Mouse (Mus musculus) embryonic facial prominence, embryonic 10.5 days (tissue): ENCODE data around the gene Amdhd2. TPM values are rescaled to one million over a fixed set of nuclear protein-coding genes. Genes with fewer than 3 reads are reported as not detected.
"Not testable (repeated sequence)": the region's sequence is repeated elsewhere in the genome, so short reads cannot be mapped to it uniquely, and the experiment has no call there.

Experiments
- DNase-seq: peaks from one replicate; pipeline ENCODE4 v3.0.0-alpha.2; 2017; ENCODE audit warnings: low spot score
- H3K27ac ChIP-seq: fragments of 300-500 bp; sonication (generic); replicated peaks from 2 replicates; pipeline ENCODE4 v1.5.1; 2016; ENCODE audit warnings: mild to moderate bottlenecking
- H3K27me3 ChIP-seq: fragments of 300-500 bp; sonication (generic); replicated peaks from 2 replicates; pipeline ENCODE4 v1.6.1; 2016; ENCODE audit warnings: low read depth, mild to moderate bottlenecking; ENCODE audit not compliant: poor library complexity, severe bottlenecking
- H3K36me3 ChIP-seq: fragments of 300-500 bp; sonication (generic); replicated peaks from 2 replicates; pipeline ENCODE4 v1.6.1; 2016; ENCODE audit warnings: mild to moderate bottlenecking, moderate library complexity
- H3K4me1 ChIP-seq: fragments of 300-500 bp; sonication (generic); 2 replicates; pipeline ENCODE4 v1.6.1; 2016
- H3K4me3 ChIP-seq: fragments of 300-500 bp; sonication (generic); 2 replicates; pipeline ENCODE4 v1.5.1; 2016; ENCODE audit warnings: mild to moderate bottlenecking, moderate library complexity
- H3K9me3 ChIP-seq: fragments of 300-500 bp; sonication (generic); 2 replicates; pipeline ENCODE4 v1.6.1; 2016; ENCODE audit warnings: mild to moderate bottlenecking
- WGBS: fragments of 180-500 bp; shearing (Covaris S2); methylation state at CpG from one replicate; pipeline ENCODE4 v1.1.7; 2016; 5-methylcytosine and 5-hydroxymethylcytosine counted together
- polyA plus RNA-seq: library from polyadenylated mRNA; unstranded; fragments of >200 nt; fragmentation: Nextera tagmentation; extraction: Ambion mirVana; gene quantifications from 2 replicates; pipeline ENCODE4 v1.2.1, GENCODE M21; 2016

Amdhd2 gene
- polyA plus RNA-seq, 1 experiment from 2014 or later = 50.0 TPM

DNA sequence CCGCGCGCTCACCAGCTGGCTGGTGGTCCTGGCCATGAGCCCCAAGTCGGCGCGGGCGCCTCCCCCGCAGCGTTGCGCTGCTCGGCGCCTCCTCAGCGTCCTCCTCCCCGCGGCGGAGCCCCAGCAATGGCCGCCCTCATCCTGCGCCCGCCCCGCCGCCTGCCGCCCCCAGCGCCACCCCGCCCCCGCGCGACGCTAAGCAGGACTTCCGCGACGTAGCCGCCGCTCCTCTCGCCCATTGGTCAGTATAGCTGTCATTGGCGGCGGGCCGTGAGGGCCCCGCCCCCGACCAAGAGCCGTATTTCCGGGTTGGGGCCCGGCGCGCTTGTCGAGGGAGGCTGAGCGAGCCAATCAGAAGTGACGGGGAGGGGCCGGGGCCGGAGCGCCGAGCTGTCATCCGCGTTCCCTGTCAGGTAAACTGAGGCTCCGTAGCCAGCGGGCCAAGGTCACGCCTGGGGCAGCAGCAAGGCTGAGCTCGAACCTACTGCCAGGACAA lies 22.1 kb downstream of the Amdhd2 start:
- Histone ChIP-seq H3K4me3 (peak overlapping the region; percentile 96), H3K36me3 (0 out of 2 replicates have a peak, but pooled peaks cover 2% of the 10 kb centered on the region), H3K9me3 (no peaks in the 10 kb centered on the region), H3K4me1 (peaks cover 23% of the 10 kb centered on the region), H3K27ac (peak overlapping the region; percentile 93), H3K27me3 (no peaks in the 10 kb centered on the region)
- WGBS = under 1% methylated on average over 57 of the region's 57 CpGs
- DNase-seq = peak; percentile 98

- H3K27ac ChIP-seq = peak overlapping the region; percentile 93
- 0 out of 2 replicates have a peak, but pooled peaks cover 2% of the 10 kb centered on the region for H3K36me3 ChIP-seq
- no peaks in the 10 kb centered on the region for H3K9me3 ChIP-seq
- peaks cover 23% of the 10 kb centered on the region for H3K4me1 ChIP-seq
- no peaks in the 10 kb centered on the region for H3K27me3 ChIP-seq
- peak; percentile 46 for DNase-seq
- peak overlapping the region; percentile 96 for H3K4me3 ChIP-seq
- under 1% methylated on average over 43 of the region's 43 CpGs for WGBS
These were observed 22.6 kb downstream of the Amdhd2 start for GRCm38 (mm10) chr17:24140845-24141424.

DNA sequence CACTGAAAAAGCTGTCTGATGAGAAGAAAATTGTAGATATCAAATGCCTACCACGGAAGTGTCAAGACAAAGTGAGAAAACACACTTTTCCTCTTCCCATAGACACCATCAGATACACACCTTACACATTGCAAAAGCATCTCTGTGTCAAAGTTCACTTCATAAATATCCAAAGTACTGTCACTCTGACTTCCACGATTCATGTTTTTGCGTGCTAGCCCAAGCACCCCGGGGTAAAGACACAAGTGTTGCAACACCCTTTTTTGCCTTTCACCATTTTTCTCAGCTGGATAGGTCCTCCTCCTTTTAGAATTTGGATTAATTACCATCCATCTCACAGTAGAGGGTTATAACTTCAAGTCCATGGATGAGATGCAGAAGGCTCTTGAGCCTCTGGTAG lies 23.6 kb downstream of the Amdhd2 start:
- Histone ChIP-seq H3K27me3 (no peaks in the 10 kb centered on the region), H3K27ac (no peak overlapping the region), H3K4me3 (peak overlapping the region; percentile 96), H3K36me3 (0 out of 2 replicates have a peak, but pooled peaks cover 2% of the 10 kb centered on the region), H3K9me3 (no peaks in the 10 kb centered on the region), H3K4me1 (peaks cover 23% of the 10 kb centered on the region)
- no peak for DNase-seq
- 95% methylated on average over 4 of the region's 4 CpGs for WGBS

DNA sequence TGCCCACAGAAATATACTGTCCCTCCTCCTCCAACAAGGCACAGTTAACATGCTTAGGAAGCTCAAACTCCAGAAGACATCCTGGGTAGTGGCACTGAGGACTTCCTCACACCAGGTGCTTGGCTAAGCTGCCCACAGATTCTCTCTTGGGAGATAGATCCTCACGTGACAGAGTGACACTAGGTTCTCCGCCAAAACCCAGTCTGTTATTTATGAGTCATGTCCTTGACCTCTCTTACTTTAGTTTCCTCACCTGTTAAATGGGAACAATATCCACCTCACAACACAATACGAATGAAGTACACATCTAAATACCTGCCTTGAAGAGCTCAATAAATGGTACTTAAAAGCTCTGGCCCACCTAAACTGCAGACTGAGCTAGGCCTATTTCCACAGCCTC lies 24.3 kb downstream of the Amdhd2 start:
- Histone ChIP-seq H3K4me1 (peaks cover 23% of the 10 kb centered on the region), H3K27me3 (no peaks in the 10 kb centered on the region), H3K27ac (no peak overlapping the region), H3K36me3 (0 out of 2 replicates have a peak, but pooled peaks cover 2% of the 10 kb centered on the region), H3K9me3 (no peaks in the 10 kb centered on the region), H3K4me3 (no peak overlapping the region)
- DNase-seq = no peak
- WGBS = 87% methylated on average over 3 of the region's 3 CpGs

GRCm38 (mm10) chr17:24137226-24137880 lies 26.2 kb downstream of the Amdhd2 start:
- peaks cover 23% of the 10 kb centered on the region for H3K4me1 ChIP-seq
- no peaks in the 10 kb centered on the region for H3K9me3 ChIP-seq
- WGBS = 91% methylated on average over 2 of the region's 2 CpGs

DNA sequence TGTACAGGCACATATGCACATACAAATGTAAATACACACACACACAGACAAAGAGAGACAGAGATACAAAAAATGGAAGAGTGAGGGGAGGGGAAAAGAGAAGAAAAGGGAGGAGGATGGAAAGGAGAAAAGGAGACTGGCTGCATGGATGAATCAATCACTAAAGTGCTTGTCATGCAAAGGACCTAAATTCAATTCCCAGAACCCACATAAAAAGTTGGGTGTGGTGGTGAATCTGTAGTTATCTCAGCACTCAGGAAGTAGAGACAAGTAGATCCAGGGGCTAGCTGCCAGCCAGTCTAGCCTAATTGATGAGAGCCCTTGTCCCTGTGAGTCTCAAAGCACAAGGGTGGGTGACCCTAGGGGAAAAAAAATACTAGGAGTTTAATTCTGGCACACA lies 29.5 kb downstream of the Amdhd2 start:
- Histone ChIP-seq H3K9me3 (no peaks in the 10 kb centered on the region), H3K27me3 (no peaks in the 10 kb centered on the region), H3K27ac (no peak overlapping the region), H3K36me3 (peaks cover 8% of the 10 kb centered on the region), H3K4me3 (no peak overlapping the region), H3K4me1 (no peaks in the 10 kb centered on the region)
- DNase-seq = no peak

More at GRCm38 (mm10) chr17:24137226-24137880, 26.2 kb downstream of the Amdhd2 start:
- no peak for DNase-seq
- Histone ChIP-seq H3K27ac (no peak overlapping the region), H3K4me3 (no peak overlapping the region), H3K27me3 (no peaks in the 10 kb centered on the region), H3K36me3 (peaks cover 8% of the 10 kb centered on the region)

- not testable (repeated sequence) for H3K27ac ChIP-seq, H3K4me1 ChIP-seq, H3K27me3 ChIP-seq, DNase-seq, H3K9me3 ChIP-seq, H3K36me3 ChIP-seq, H3K4me3 ChIP-seq
- WGBS = 89% methylated on average over 4 of the region's 4 CpGs
These were observed 30.6 kb downstream of the Amdhd2 start for GRCm38 (mm10) chr17:24132919-24133318.

DNA sequence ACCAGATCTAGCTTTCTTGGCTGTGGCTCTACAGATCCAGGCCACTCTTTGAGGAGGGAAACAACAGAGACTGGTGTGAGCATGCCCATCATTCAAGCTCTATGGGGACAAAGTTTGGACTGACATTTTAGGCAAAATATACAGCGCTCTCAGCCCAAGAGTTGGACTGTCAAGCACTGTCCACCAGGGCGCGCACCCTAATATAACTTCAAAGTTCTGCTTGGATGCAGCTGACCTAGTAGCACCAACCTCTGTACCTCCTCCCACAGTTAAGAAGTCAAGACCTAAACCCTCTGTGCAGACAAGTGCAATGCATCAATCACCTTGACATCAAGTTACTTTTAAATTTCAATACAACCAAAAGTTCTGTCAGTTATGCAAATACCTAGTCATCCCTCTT lies 32.0 kb downstream of the Amdhd2 start:
- peaks cover 6% of the 10 kb centered on the region for H3K36me3 ChIP-seq
- no peaks in the 10 kb centered on the region for H3K4me1 ChIP-seq
- WGBS = 87% methylated on average over 3 of the region's 3 CpGs
- H3K27me3 ChIP-seq = no peaks in the 10 kb centered on the region
- H3K4me3 ChIP-seq = no peak overlapping the region
- no peak overlapping the region for H3K27ac ChIP-seq
- no peak for DNase-seq
- H3K9me3 ChIP-seq = no peaks in the 10 kb centered on the region

DNA sequence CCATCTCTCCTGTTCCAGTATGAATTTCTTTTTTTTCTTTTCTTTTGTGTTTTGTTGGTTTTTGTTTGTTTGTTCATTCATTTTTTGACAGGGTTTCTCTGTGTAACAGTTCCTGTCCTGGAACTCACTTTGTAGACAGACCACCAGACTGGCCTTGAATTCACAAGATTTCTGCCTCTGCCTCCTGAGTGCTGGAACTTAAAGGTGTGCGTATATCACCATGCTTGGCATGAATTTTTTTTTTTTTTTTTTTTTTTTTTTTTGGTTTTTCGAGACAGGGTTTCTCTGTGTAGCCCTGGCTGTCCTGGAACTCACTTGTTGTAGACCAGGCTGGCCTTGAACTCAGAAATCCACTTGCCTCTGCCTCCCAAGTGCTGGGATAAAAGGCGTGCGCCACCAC lies 34.3 kb downstream of the Amdhd2 start:
- H3K4me3 ChIP-seq, H3K27ac ChIP-seq, H3K36me3 ChIP-seq, H3K27me3 ChIP-seq, H3K9me3 ChIP-seq, DNase-seq, H3K4me1 ChIP-seq: not testable (repeated sequence)
- WGBS = 85% methylated on average over 4 of the region's 4 CpGs

GRCm38 (mm10) chr17:24127592-24127991 lies 36.0 kb downstream of the Amdhd2 start:
- Histone ChIP-seq H3K27ac (no peak overlapping the region), H3K36me3 (no peaks in the 10 kb centered on the region)

DNA sequence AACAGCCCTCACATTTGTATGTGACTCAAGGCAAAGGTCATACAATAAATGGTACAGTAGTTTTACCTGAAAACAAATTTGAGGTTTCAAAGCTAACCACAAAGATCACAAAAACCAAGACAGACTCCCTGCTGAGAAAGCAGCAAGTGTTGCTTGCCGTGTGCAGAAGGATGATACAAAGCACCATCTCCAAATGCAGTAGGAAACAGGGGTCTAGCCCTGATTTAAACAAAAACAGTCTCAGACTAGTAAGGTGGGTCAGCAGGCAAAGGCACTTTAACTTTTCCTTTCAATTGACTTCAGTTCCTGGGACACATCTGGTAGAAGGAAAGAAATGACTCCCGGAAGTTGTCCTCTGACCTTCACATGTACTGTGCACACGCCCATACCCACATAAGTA lies 36.8 kb downstream of the Amdhd2 start:
- no peaks in the 10 kb centered on the region; the same call in 1 of the 2 replicates for H3K36me3 ChIP-seq
- no peak overlapping the region for H3K27ac ChIP-seq
- H3K27me3 ChIP-seq = no peaks in the 10 kb centered on the region
- 73% methylated on average over 3 of the region's 3 CpGs for WGBS
- DNase-seq = no peak
- H3K4me3 ChIP-seq = no peak overlapping the region
- no peaks in the 10 kb centered on the region for H3K9me3 ChIP-seq
- no peaks in the 10 kb centered on the region for H3K4me1 ChIP-seq

More at GRCm38 (mm10) chr17:24127592-24127991, 36.0 kb downstream of the Amdhd2 start:
- H3K27me3 ChIP-seq = no peaks in the 10 kb centered on the region
- no peak for DNase-seq
- H3K9me3 ChIP-seq = no peaks in the 10 kb centered on the region
- H3K4me1 ChIP-seq = no peaks in the 10 kb centered on the region
- WGBS = 96% methylated on average over 1 of the region's 1 CpGs
- no peak overlapping the region for H3K4me3 ChIP-seq

GRCm38 (mm10) chr17:24119446-24119845 lies 44.1 kb downstream of the Amdhd2 start:
- H3K27me3 ChIP-seq = no peaks in the 10 kb centered on the region
- no peaks in the 10 kb centered on the region for H3K9me3 ChIP-seq
- DNase-seq = no peak
- no peaks in the 10 kb centered on the region for H3K4me1 ChIP-seq
- WGBS = 91% methylated on average over 3 of the region's 3 CpGs
- no peak overlapping the region for H3K27ac ChIP-seq
- no peak overlapping the region for H3K4me3 ChIP-seq
- no peaks in the 10 kb centered on the region; the same call in 1 of the 2 replicates for H3K36me3 ChIP-seq

DNA sequence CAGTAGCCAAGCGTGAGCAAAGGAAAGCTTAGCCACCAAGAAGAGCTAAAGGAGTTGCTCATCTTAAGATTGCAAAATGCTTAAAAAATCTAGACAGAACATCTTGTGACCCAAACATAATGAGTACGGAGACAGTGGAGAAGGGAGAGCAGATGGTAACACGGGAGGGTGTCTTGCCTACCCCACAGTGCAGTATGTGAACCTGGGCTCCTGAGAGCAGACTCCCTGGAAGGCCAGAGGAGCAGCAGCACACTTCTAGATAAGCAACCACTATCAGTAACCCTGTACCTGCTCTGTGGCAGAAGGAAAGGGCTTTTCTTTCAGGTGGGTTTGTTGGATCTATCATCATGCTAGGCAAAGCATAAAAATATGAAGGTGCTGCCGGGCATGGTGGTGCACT lies 50.5 kb downstream of the Amdhd2 start:
- H3K36me3 ChIP-seq = peaks cover 27% of the 10 kb centered on the region
- 87% methylated on average over 4 of the region's 4 CpGs for WGBS
- DNase-seq = no peak

More for the DNA sequence above, 50.5 kb downstream of the Amdhd2 start:
- no peaks in the 10 kb centered on the region for H3K27me3 ChIP-seq
- H3K27ac ChIP-seq = no peak overlapping the region
- H3K4me3 ChIP-seq = no peak overlapping the region
- no peaks in the 10 kb centered on the region for H3K4me1 ChIP-seq
- no peaks in the 10 kb centered on the region for H3K9me3 ChIP-seq
